Mouse (Mus musculus): ENCODE measurements around the gene Tmem59.

Gene Tmem59

DNA sequence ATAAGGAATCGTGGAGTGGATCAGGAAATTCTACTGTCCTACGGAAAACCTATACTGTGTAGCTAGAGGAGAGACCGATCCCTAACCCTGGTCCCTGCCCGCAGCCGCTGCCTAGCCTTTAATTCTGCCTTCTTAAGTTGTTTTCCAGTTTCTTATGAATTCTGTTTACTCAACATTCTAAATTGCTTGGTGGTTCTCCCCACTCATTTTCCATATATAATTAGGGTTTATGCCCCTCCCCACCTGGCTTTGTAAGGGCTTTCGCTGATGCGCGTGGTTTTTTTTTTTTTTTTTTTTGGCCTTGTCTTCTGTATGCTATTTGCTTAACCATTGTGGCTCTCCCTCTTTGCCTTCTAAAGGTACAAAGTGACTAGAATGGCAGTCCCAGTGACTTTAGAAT, 1.4 kb downstream of the Tmem59 start:
- no peak for DNase-seq (ENCODE audit: low read depth, low spot score)

DNA sequence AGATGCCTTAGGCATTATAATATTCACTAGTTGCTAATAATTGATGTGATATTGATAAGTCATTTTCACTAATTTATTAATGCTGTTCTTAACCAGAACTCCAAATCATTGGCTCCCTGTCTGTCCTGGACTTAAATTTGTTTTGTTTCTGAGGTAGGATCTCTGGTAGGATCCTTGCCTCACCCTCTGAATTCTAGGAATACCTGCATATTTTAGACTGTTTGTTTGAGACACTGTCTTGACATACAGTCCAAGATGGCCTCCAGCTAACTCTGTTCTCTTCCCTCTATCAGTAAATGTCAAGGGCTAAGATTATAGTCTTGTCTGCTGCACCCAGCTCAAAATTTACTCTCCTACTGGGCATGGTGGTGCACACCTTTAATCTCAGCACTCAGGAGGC, 2.5 kb downstream of the Tmem59 start:
- DNase-seq (ENCODE audit: low read depth, low spot score): peak; percentile 65

DNA sequence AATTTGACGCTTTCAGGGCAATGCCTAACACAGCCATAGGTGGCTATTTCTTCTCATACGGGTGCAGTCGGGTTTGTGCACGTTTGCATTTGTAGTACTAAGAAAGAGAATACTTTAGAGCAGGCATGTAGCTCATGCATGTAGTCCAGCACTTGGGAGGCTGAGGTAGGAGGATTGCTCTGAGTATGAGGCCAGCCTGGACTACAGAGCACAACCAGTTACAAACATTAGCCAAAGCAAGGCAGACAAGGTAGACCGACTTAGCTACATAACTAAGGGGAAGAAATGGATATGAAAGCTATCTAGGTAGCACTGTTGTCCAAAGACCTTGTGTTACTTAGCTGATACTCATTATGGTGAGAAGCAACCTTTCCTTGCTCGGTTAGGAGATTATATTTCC, 3.7 kb downstream of the Tmem59 start:
- no peak for DNase-seq (ENCODE audit: low read depth, low spot score)

DNA sequence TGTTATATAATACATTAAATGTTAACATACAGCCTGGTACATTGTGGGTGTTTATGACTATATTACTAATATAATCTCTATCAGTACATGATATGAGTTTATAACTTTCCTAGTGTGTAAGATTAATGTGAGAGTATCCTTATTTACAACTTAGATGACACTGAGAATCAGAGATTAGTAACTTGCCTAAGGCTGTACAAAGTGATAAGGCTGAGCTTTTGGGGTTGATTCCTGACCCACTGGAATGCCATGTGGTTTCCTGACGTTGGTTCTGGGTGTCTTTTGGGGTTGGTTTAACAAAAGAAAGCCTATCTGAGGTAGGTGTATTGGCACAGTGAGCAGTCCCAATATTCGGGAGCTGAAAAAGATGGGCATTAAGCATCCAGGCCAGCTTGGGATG, 4.6 kb downstream of the Tmem59 start:
- no peak for DNase-seq (ENCODE audit: low read depth, low spot score)

DNA sequence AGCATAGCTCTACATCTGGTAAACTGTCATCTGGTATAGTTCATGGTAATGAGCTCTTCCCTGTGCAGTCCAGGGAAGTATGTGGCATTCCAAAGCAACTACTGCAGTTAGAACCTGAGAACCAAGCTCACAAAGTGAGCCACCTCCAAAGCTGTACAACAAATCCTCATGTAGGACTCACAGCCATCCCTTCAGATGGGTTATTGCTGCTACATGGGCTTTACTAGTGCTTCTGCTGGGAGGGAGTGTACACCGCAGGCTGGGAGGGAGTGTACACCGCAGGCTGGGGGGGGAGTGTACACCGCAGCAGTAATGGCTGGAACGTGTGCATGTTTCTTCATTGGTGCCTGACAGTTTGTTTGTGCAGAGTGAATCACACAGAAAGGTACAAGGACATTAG, 5.0 kb downstream of the Tmem59 start:
- no peak for DNase-seq (ENCODE audit: low read depth, low spot score)

DNA sequence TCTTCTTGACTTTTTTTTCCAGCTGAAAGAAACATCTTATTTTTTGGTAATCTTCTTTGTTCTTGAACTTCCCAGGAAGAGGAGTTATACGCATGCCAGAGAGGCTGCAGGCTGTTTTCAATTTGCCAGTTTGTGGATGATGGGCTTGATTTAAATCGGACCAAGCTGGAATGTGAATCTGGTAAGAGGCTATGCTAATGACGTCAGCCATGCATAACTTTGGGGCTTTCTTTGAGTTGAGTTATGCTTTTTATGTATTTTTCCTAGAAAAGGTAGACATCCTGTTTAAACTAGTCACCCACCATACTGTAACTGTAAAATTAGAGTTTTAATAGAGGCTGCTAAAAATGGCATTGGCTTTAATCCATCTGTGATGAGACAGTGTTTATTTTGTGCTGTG, 7.5 kb downstream of the Tmem59 start:
- DNase-seq (ENCODE audit: low read depth, low spot score): no peak

DNA sequence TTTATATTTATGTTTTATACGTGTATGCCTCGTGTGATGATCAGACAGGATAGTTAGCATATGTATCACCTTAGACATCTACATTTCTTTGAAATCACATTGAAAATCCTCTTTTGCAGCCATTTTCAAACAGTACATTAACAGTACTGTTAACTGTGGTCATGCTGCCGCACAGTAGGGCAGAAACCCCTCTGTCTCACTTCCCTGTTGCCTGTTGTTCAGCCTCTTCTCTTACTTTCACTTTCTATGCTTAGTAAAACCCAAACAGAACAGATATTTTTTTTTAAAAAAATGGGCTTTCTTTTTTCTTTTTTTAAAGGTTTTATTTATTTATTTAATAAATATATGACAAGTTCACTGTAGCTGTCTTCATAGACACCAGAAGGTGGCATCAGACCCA, 15.6 kb downstream of the Tmem59 start:
- DNase-seq (ENCODE audit: low read depth, low spot score): no peak

DNA sequence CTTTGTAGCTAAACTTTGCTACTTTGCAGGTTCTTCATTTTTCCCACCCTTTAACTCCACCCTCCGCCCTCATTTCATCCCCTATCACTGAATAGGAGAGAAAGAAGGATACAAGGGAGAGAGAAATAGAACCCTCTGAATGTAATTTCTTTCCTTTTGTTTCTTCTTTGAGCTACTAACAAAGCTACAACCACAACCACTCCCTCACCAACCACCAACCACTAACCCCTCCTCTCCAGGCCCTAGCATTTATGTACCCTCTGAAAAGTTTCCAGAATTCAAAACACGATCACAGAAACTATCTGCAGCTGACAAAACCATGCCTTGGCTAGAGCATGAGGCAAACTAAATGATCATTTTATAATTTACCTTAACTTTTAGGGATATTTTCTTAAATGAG, 18.3 kb downstream of the Tmem59 start:
- DNase-seq (ENCODE audit: low read depth, low spot score): no peak

DNA sequence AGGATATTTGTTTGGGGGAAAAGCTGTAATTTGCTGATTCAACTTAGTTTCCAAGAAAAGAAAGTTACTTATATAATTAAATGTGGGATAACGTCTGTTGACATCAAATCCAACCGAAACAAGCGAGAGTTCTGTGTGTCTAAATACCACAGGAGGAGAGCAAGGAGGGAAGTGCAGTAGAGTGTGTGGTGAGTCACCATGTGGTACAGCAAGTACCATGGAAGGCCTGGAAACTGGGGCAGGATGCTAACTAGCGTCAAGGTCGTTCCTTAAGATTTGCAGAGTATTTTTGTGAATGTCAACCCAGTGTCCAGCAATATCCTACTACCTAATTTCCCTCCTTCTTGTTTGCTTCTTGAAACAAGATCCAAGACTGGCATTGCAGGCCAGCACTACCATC, 19.9 kb downstream of the Tmem59 start:
- DNase-seq (ENCODE audit: low read depth, low spot score): no peak

DNA sequence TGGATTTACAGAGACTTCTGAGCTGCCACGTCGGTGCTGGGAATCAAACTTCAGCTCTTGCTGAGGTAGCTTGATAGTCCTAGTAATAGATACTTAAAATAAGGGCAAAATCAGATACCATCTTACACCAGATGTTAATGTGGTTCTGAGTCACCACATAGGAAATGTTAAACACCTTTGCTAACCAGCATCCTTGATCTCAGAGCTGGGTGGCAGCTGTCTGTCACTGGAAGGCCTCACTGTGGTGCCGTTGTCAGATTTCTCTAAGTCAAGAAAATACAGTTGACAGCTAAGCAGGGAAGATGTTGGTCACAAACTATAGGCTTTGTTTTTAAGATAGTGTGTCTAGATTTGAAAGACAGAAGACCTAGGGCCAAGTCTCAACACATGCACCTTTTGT, 23.6 kb downstream of the Tmem59 start:
- no peak for DNase-seq (ENCODE audit: low read depth, low spot score)

DNA sequence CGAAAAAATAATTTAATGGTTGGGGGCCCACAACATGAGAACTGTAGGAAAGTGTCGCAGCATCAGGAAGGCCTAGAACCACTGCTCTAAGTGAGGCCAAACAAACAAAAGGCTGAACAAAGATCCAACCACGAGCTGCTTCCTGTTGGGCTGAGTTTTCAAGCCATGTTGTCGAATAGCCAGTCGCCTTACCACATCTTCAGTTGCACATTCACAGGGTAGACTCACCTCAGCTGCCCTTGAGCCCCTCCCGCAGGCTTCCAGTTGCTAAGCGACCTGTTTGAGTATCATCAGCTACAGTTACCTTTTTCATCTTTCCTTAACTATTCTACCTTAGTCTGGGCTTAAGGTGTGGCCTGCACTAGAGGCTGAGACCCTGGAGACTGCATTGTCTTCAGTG, 24.8 kb downstream of the Tmem59 start:
- DNase-seq (ENCODE audit: low read depth, low spot score): peak; percentile 24

DNA sequence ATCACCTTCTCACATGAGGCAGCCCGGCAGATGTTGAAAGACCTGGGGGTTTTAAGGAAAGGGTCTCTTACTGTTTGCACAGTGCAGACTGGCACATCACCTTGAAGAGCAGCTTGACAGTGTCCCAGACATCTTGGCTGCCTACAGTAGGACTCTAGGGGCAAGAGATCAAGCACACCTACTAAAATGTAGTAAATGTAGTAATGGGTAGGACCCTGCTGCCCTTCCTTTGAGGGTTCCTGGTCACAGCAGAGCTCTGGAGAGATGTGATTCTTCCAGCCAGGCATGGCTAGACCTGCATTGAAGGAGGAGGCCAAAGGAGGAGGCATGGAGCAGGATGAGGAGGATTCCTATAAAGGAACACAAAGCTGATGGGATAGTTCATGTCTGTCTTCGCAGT, 28.8 kb downstream of the Tmem59 start:
- no peak for DNase-seq (ENCODE audit: low read depth, low spot score)

DNA sequence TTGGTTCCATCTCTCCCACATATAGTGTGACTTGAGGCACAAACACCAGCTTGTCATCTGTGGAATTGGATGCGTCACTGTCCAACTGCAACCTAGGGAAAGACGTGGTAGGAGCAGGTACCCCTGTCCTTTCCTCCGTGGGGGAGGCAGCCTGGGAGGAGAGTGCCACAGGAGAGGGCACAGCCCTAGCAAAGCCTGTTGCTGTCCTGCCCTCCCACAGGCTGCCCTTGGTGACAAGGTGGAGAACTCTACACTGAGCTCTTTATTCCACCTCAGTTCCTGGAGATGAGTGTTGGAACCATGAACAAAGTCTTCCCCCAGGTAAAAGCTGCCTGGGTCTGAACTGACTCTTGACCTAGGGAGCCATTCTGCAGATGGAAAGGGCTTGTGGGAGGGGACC, 30.7 kb downstream of the Tmem59 start, which contains the start of gene Ldlrad1:
TSS of gene Ldlrad1 (plus strand) at position 301 of the 400 bp plus-strand sequence.
- DNase-seq (ENCODE audit: low read depth, low spot score): no peak

DNA sequence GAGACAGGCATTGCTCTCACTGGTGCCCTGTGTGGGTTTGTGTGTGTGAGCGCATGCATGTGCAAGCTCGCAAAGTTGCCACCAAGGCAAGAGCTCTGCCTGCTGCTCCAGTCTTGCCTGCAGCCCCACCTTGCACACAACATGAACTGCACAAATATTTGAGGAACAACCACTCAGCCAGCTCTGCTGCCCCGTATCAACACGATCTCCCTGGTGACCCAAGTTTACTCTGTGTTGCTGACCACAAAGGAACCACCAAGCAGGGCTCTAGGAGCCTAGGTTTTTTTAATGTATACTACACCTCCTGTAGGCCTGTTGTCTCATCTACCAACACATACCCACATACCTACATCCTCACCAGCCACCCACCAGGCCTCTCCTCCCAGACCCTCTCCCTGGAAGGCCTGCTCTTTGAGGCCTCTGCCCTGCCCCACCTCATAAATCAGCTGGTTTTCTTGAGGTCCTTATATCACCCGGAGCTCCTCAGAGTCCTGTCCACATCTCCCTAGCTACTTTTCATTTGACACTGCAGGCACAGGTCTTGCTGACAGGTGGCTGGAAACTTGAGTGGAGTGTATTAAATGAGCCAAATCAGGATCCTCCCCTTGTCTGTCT, 32.4 kb downstream of the Tmem59 start:
- DNase-seq (ENCODE audit: low read depth, low spot score): no peak

DNA sequence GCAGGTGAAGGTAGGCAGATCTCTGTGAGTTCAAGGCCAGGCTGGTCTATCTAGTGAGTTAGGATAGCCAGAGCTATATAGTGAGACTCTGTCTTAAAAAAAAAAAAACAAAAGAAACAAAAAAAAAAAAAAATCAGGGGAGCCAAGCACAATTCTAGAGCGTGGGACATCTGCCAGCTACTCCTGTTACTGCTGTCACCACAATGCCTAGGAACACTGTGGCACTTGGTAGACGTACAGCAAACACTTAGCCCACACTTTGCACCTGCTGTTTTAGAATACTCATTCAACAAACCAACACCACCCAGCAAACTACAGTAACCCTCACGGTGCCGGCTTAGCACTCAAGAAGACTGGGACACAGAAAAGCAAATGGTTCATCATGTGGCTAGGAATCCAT, 33.3 kb downstream of the Tmem59 start:
- DNase-seq (ENCODE audit: low read depth, low spot score): no peak

DNA sequence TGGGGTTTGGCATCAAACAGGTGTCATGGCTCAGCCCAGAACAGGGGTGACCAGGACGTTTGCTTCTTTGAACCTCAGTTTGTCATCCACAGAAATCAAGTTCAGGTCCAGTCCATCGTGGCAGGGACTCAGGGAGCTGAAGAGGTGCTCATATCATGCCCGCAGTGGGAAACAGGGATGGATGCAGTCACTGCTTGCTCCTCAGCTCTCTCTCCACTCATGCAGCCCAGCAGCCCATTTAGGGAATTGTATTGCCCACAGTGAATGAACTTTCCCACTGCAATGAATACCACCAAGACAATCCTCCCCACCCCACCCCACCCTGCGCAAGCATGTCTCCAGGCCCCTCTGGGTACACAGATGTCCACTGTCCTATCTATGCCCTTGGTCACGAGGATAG, 33.7 kb downstream of the Tmem59 start:
- no peak for DNase-seq (ENCODE audit: low read depth, low spot score)

DNA sequence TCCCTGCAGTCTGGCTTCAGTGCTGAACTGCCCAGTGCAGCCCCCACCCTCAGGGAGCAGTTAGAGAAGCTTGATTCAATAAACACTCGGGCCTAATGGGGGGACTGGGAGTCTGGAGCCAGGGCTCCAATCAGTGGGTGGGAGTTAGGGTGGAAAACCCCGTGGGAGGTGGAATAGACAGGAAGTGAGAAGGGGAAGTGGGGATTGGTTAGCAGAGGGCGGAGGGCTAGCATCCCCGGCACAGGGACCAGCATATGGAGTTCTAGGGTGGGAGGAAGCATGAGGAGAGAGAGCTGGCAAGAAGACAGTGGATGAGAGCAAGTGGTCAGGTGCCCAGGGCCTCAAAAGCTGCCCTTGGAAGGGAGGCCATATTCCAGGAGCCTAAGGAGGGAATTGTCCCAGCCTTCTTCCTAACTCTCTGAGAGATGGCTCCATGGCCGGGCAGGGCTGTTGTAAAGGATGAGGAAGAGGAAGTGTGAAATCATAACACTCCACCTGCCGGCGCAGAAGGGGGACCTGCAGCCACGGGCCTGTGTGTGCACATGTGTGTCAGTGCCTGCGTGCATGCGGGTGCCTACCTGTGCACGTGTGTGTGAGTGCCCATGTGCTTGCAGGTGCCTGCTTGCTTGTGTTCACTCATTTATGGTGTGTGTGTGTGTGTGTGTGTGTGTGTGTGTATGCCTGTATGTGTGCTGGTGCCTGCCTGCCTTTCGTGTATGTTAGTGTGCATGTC, 35.2 kb downstream of the Tmem59 start:
- DNase-seq (ENCODE audit: low read depth, low spot score): no peak

DNA sequence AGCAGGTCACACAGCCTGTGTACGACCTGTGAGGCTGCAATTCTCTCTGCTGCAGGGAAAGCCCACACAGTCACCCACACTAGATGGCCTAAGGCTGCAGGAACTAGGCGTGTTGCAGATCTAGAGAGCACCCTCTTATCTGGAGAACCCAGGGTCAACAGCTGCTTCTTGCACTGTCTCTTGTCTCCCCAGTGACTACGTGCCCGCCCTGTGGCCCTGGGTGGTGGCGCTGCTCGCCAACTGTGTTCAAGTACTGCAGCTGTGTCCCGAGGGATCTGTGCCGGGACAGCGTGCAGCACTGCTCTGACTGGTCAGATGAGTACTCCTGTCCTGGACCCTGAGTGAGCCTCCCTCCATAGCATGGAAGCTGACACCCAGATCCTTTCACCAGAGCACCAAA, 39.4 kb downstream of the Tmem59 start:
- no peak for DNase-seq (ENCODE audit: low read depth, low spot score)

DNA sequence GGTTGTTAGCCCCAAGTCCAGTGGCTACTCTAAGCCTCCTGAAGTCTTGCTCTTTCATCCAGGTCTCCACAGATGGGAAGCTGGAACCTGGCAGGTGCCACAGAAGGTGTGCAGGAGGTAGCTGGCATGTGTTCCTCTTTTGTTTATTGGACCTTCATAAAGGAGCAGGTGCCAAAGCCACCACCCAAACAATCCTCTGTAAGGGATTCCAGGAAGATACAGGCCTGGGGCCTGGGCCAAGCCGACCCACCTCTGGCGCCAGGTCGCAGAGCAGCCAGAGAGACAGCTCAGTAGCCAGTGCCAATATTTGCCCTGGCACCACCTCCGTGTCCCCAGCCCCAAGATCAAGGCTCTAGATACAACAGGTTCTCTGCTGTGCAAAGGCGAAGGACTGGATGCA, 43.3 kb downstream of the Tmem59 start:
- no peak for DNase-seq (ENCODE audit: low read depth, low spot score)

DNA sequence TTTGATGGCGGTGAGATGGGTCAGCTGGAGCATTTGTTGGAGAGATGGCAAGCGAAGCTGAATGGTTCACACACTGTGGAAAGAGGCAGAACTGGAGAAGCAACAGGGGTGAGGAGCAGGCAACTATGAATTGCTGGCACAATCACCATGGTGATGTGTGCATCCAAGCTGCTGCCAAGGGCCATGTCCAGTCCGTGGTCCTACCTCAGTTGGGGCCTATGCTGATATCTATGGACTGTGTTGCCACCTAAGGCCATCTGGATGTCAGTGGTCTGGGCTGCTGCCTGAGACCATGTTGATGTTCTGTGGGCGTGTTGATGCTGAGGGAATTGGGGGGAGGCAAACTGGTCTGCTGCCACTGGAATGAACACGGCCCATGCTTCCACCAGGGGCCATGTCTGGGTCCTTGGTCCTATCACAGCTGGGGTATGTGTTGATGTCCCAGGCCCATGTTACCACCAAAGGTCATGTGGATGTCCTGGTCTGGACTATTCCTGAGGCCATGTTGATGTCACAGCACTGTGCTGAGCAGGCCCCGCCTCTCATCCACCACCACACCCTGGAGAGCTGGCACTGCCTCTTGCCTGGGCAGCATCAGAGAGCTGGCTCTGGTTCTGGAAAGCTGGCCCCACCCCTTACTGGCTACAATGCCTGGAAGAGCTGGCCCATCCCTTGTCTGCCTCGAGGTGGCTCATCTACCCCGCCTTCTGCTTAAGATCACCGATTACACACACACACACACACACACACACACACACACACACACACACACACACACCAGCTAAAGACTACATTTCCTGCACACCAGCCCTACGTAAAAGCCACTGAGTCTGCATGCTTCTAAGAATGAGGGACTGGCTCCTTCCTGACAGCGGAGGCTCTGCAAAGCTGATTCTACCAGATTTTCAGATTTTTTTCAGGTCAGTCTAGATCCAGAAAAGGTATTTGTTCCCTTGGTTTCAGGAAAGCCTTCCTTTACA, 45.3 kb downstream of the Tmem59 start:
- peak; percentile 14 for DNase-seq (ENCODE audit: low read depth, low spot score)

DNA sequence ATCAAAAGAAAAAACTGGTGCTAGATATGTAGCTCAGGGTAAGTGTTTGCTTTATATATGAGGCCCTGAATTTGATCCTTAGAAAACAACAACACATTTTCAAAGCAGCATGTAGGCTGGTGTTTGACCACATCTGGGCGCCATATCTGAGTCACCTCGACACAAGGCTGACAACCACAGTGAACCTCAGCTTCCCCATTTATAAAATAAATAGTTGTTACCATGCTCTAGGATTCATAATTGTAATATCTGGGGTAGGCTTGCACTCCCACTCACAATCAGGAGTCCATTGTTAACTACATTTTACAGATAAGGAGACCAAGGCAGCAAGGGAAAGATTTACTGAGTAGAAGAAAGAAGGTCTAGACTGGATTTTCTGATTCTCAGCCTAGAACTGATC, 48.1 kb downstream of the Tmem59 start:
- no peak for DNase-seq (ENCODE audit: low read depth, low spot score)

DNA sequence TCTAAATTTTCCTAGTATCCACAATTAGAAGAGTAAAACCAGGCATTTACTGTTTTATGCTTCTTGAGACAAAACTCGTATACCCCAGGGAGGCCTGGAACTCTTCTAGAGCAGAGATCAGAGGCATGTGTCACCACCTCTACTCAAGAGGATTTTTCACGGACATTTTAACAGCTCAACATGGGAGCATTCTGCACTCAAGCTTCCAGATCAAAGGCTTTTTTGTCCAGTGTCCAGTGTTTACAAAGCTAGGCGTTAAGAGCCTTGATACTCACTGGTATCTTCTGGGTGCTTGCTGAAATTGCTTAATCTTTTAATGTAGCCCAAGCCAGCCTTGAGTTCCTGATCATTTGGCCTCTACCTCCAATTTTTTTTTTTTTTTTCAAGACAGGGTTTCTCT, 54.0 kb downstream of the Tmem59 start:
- no peak for DNase-seq (ENCODE audit: low read depth, low spot score)
